Mouse (Mus musculus): ENCODE measurements around the gene Ugt1a9.
"Not testable (repeated sequence)": the region's sequence is repeated elsewhere in the genome, so short reads cannot be mapped to it uniquely, and the experiment has no call there.

Gene Ugt1a9

GRCm38 (mm10) chr1:88105656-88106055 lies 35.1 kb downstream of the Ugt1a9 start:
- no peak for DNase-seq (ENCODE audit: low spot score in 2 of 2)

DNA sequence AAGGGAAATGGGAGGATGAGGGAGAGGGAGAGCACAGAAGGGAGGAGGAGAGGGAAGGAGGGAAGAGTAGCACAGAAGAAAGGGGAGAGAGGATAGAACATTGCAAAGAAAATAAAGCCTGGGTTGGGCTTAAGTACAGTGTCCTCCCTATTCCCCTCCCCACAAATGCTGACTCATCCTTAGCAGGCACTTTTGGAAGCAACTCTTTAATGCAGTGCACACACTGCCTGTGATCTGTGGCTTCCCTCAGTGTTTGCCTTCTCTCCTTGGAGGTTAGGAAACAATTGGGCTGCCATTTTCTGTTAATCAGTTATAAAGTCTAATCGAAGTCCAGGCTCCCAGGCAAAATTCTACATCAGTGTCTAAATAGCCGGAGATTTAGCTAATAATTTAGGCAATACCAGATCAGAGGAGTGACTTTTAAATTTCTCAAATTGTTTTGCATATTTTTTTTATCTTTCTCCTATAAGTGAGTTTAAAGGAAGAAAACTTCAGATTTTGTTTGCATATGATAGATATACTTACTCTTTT lies 38.5 kb downstream of the Ugt1a9 start:
- not testable (repeated sequence) for DNase-seq (ENCODE audit: low spot score in 2 of 2)

DNA sequence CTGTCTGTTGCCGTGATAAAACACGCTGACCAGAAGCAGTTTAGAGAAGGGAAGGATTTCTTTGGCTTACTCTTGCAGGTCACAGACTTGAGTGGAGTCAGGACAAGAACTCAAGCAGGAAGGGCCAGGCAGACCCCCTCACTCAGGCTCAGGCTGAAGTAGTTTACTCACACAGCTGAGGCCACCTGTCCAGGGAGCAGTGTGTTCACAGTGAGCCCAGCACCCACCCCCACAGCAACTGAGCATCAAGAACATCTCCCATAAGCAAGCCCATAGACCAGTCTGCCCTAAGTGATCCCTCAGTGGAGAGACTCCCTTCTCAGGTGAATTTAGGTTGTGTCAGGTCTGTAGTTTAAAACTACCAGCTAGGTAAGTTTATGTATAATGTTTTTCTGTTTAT lies 39.0 kb downstream of the Ugt1a9 start:
- not testable (repeated sequence) for DNase-seq (ENCODE audit: low spot score in 2 of 2)

- DNase-seq (ENCODE audit: low spot score in 2 of 2) = not testable (repeated sequence)
Measured at GRCm38 (mm10) chr1:88112769-88113168, 42.2 kb downstream of the Ugt1a9 start.

DNA sequence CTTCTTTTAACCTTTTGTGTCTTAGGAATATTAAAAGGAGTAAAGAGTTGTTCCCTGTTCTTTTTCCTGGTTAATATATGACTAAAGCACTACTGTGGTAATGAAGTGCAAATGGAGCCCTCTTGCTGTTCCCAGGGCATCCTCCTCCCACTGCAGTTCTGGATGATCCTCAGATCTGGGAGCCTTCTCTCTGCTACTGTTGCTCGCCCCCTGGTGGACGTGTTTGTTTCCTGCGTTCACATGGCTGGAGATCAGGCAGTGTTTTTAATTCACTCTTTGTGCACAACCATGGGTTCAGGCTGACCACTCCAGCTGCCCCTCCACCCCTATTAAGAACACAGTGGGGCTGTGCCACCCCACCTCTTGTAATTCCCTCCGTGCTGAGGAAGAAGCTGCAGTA lies 50.0 kb downstream of the Ugt1a9 start:
- DNase-seq (ENCODE audit: low spot score in 2 of 2) = not testable (repeated sequence)

DNA sequence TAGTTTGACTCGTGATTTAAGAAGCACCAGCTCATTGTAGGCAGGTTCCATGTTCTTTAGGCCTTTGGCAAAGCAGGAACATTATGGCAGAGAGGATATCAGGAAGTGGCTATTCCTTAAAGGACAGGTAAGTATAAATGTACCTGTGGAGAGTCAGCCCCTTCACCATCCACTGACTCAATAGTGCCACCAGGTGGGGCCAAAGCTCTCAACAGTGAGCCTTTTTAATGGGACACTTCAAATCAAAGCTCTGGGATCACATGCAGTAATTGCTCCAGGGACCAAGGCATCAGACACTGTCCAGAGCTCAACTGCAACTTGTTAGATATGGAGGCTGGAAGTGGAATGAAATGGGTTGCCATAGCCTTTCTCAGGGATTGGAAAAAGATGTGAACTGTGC lies 50.9 kb downstream of the Ugt1a9 start:
- DNase-seq (ENCODE audit: low spot score in 2 of 2) = not testable (repeated sequence)

GRCm38 (mm10) chr1:88125827-88126360 lies 55.3 kb downstream of the Ugt1a9 start:
- DNase-seq (ENCODE audit: low spot score in 2 of 2) = not testable (repeated sequence)

DNA sequence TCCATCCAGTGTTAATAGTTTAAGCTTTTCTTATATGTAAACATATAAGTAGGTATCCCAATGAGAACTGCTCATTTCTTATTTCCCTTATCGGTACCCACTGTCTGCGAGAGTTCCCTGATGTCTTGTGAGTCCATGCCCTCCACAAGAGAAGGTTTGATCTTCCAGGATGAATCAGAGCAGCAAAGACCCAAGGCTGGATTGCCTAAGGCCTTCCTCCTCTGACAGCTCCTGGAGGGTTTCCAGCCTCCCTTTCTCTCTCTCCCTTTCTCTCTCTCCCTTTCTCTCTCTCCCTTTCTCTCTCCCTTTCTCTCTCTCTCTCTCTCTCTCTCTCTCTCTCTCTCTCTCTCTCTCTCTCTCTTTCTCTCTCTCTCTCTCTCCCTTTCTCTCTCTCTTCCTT lies 58.5 kb downstream of the Ugt1a9 start:
- DNase-seq (ENCODE audit: low spot score in 2 of 2) = not testable (repeated sequence)

DNA sequence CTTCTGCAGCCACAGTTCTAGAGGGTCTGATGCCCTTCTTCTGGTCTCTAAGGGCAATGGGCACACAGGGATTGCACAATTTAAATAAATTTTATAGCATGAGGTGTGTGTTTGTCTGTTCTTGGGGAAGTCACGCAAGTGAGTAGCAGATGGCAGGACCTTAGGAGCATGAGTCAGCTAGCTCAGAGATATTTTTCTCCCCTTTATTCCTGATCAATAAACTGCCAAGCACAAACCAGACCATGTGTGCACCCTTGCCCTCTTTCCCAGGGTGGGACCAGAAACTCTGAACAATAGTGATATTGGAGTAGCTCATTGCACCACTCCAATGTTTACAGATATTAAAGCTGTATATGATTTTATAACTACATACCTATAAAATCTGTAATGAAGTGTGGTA lies 59.6 kb downstream of the Ugt1a9 start:
- DNase-seq (ENCODE audit: low spot score in 2 of 2) = not testable (repeated sequence)

- DNase-seq (ENCODE audit: low spot score in 2 of 2) = no peak
Measured at GRCm38 (mm10) chr1:88133908-88134456, 63.4 kb downstream of the Ugt1a9 start.

DNA sequence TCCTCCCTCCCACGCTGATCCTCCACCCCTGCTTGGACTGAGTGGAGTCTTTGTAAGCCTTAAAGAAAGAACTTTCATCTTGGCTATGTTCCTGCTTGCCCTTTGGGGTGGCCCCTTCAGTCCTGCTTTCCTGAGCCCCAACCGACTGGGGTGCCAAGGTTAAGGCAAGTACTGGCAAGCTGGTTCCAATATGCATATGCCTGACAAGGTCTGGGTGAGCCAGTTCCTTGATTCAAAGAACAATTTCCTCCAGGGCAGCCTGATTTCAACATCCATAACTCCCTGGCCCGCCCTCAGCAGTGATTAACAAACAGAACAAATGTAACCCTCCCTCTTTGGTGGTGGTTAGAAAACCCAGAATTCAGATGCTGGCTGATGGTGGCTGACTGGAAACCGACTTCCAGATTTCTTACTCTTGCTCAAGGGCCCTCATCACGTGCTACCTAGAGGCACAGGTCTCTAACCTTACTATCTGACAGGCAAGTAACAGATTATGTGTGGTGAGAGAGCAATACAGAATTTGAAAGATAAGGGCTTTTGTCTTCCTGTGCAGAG lies 63.9 kb downstream of the Ugt1a9 start, which contains the start of gene Ugt1a6a:
Gene Ugt1a6a (plus strand): TSS at position 353 of the 555 bp plus-strand sequence.
- DNase-seq (ENCODE audit: low spot score in 2 of 2) = not testable (repeated sequence)

DNA sequence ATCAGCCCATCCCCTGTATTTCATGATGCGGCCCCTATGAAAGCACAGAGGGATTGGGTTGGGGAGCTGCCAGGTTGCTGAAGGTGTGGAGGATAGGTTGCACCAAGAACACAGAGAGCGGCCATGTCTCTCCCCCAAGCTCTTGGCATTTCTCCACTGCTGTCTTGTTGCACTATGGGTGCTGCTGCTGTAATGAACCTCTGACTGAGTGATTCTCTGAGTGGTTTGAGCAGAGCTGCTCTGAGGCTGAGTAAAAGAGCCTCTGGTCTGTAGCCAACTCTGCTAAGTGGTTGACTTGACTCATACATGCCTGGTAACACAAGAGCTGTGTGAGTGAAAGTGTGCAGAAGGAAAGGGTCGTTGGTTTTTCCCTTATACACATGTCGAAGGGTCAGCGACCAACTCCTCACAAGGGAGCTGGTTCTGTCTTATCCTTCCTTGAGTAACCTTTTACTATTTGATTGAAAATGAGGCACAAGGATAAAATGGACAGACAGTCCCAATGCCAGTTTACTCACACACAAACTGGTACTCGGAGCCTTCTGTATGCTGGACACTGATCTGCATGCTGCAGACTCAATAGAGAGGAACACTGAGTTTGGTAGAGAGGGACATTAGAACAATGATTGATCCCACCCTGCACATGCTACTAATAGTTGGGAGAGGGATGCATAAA lies 64.8 kb downstream of the Ugt1a9 start:
- not testable (repeated sequence) for DNase-seq (ENCODE audit: low spot score in 2 of 2)

GRCm38 (mm10) chr1:88136646-88137045 lies 66.0 kb downstream of the Ugt1a9 start:
- DNase-seq (ENCODE audit: low spot score in 2 of 2) = no peak

DNA sequence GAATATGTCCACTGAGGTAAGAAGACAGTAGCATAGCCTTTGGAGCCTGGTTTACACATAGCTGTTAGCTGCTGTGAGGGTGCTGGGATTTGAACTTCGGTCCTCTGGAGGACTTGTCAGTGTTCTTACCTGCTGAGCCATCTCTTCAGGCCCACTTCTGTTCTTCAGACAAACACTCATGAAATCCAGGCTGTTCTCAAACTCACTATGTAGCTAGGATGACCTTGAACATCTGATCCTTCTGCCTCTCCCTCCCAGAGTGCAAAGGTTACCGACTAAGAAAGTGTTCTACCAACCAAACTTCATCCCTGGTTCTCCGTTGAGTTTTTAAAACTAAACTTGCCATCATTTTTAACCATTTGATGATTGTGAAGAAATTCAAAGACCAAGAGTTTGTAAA lies 66.7 kb downstream of the Ugt1a9 start:
- DNase-seq (ENCODE audit: low spot score in 2 of 2) = no peak

GRCm38 (mm10) chr1:88138145-88138544 lies 67.5 kb downstream of the Ugt1a9 start:
- DNase-seq (ENCODE audit: low spot score in 2 of 2) = no peak

DNA sequence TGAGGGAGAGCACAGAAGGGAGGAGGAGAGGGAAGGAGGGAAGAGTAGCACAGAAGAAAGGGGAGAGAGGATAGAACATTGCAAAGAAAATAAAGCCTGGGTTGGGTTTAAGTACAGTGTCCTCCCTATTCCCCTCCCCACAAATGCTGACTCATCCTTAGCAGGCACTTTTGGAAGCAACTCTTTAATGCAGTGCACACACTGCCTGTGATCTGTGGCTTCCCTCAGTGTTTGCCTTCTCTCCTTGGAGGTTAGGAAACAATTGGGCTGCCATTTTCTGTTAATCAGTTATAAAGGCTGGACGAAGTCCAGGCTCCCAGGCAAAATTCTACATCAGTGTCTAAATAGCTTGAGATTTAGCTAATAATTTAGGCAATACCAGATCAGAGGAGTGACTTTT lies 69.9 kb downstream of the Ugt1a9 start:
- DNase-seq (ENCODE audit: low spot score in 2 of 2) = not testable (repeated sequence)

DNA sequence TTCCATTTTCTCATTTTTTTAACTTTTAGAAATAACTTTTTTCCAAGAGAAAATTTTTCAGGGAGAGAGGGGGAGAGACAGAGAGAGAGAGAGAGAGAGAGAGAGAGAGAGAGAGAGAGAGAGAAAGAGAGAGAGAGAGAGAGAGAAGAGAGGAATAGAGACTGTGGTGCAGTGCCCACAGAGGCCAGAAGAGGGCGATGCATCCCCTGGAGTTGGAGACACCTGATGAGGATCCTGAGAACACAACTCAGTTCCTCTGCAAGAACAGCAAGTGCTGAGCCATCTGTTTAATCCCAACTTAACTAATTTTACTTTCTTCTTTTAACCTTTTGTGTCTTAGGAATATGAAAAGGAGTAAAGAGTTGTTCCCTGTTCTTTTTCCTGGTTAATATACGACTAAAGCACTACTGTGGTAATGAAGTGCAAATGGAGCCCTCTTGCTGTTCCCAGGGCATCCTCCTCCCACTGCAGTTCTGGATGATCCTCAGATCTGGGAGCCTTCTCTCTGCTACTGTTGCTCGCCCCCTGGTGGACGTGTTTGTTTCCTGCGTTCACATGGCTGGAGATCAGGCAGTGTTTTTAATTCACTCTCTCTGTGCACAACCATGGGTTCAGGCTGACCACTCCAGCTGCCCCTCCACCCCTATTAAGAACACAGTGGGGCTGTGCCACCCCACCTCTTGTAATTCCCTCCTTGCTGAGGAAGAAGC lies 73.5 kb downstream of the Ugt1a9 start:
- peak; percentile 57 to 83 for DNase-seq (ENCODE audit: low spot score in 2 of 2)

GRCm38 (mm10) chr1:88145278-88145677 lies 74.7 kb downstream of the Ugt1a9 start:
- not testable (repeated sequence) for DNase-seq (ENCODE audit: low spot score in 2 of 2)

DNA sequence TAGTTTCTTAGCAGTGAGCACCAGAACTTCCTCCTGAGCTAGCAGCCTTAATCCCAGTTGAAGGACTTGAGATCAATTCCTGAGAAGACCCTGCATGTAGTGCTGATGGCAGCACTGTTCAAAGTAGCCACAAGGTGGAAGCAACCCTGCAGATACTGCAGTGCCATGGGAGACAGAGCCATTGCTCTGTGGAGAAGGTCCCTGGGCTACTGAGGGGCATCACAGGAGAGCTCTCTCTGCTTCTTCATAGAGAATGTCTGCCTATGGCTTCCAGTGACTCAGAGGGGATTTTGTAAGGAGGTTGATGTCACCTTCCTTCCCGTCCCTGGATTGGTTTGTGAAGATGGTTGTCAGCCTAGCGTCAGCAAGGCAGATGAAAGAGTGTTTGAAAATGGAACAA lies 79.5 kb downstream of the Ugt1a9 start:
- DNase-seq (ENCODE audit: low spot score in 2 of 2) = not testable (repeated sequence)

DNA sequence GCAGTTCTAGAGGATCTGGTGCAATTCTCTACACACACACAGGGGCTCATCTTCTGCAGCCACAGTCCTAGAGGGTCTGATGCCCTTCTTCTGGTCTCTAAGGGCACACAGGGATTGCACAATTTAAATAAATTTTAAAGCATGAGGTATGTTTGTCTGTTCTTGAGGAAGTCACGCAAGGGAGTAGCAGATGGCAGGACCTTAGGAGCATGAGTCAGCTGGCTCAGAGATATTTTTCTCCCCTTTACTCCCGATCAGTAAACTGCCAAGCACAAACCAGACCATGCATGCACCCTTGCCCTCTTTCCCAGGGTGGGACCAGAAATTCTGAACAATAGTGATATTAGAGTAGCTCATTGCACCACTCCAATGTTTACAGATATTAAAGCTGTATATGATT lies 87.8 kb downstream of the Ugt1a9 start:
- DNase-seq (ENCODE audit: low spot score in 2 of 2) = no peak

DNA sequence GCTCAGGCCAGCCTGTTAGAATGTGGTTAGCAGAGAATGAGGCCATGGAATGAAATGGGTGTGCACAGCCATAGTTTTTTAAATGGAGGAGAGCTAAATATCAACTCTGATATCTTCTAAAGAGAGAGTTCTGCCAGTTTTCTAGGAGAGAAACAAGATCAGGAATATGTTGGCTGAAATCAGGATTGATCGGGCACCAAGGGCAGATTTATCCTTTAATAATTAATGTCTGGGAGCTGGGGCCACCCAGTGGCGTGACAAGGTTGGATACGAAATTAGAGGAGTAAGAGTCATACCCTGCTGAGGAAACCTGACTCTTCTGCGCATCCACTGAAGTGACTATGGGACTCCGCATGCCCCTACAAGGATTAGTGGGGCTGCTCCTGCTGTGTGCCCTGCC lies 95.1 kb downstream of the Ugt1a9 start, which contains the start of gene Ugt1a5:
Gene Ugt1a5 (plus strand): TSS at position 302 of the 400 bp plus-strand sequence.
- DNase-seq (ENCODE audit: low spot score in 2 of 2) = no peak

GRCm38 (mm10) chr1:88172190-88172589 lies 101.6 kb downstream of the Ugt1a9 start:
- not testable (repeated sequence) for DNase-seq (ENCODE audit: low spot score in 2 of 2)
